Mouse (Mus musculus) hindbrain, postnatal 0 days (tissue): ENCODE measurements around the gene Med21. TPM values are rescaled to one million over a fixed set of nuclear protein-coding genes. Genes with fewer than 3 reads are reported as not detected.

ENCODE experiments used
- ATAC-seq: fragments of 200-750 bp; cut with Nextera tagmentation; 2 replicates; pipeline ENCODE4 v1.8.0; 2017; ENCODE audit warnings: mild to moderate bottlenecking, moderate TSS enrichment, moderate library complexity
- DNase-seq: peaks from one replicate; pipeline ENCODE4 v3.0.0-alpha.2; 2015; ENCODE audit warnings: low spot score
- H3K27ac ChIP-seq: fragments of 300-500 bp; sonication (generic); 2 replicates; pipeline ENCODE4 v1.5.1; 2014; ENCODE audit warnings: mild to moderate bottlenecking
- H3K27me3 ChIP-seq: fragments of 300-500 bp; sonication (generic); 2 replicates; pipeline ENCODE4 v1.6.1; 2014; ENCODE audit warnings: low read length, mixed read lengths; ENCODE audit not compliant: insufficient read depth
- H3K36me3 ChIP-seq: fragments of 300-500 bp; sonication (generic); 2 replicates; pipeline ENCODE4 v1.6.1; 2014; ENCODE audit warnings: low read length, mixed read lengths; ENCODE audit not compliant: insufficient read depth
- H3K4me1 ChIP-seq: fragments of 300-500 bp; sonication (generic); 2 replicates; pipeline ENCODE4 v1.6.1; 2014; ENCODE audit warnings: antibody characterized with exemption, low read length, mixed read lengths; ENCODE audit not compliant: insufficient read depth
- H3K4me2 ChIP-seq: fragments of 300-500 bp; sonication (generic); 2 replicates; pipeline ENCODE4 v1.6.1; 2014; ENCODE audit warnings: low read depth, mild to moderate bottlenecking, low read length, moderate library complexity, mixed read lengths
- H3K4me3 ChIP-seq: fragments of 300-500 bp; sonication (generic); 2 replicates; pipeline ENCODE4 v1.5.1; 2014; ENCODE audit warnings: low read length
- H3K9ac ChIP-seq: fragments of 300-500 bp; sonication (generic); replicated peaks from 2 replicates; pipeline ENCODE4 v1.6.1; 2014; ENCODE audit warnings: mild to moderate bottlenecking, low read length, moderate library complexity, mixed read lengths
- H3K9me3 ChIP-seq: fragments of 300-500 bp; sonication (generic); 2 replicates; pipeline ENCODE4 v1.6.1; 2016; ENCODE audit warnings: low read length, mixed read lengths
- CTCF ChIP-seq: IDR thresholded peaks from 2 replicates; pipeline ENCODE4 v1.5.1; 2016; ENCODE audit warnings: antibody characterized with exemption, control low read depth, low read depth
- WGBS: fragments of 180-500 bp; shearing (Covaris S2); extraction: QIAGEN DNeasy Blood & Tissue Kit; methylation state at CpG from one replicate; pipeline ENCODE4 v1.1.7; 2014; 5-methylcytosine and 5-hydroxymethylcytosine counted together
- polyA plus RNA-seq: library from polyadenylated mRNA; unstranded; fragments of >200 nt; fragmentation: Nextera tagmentation; extraction: Ambion mirVana; gene quantifications from 2 replicates; pipeline ENCODE4 v1.2.1, GENCODE M21; 2015
- total RNA-seq: library from RNA; depleted of rRNA; stranded (reverse); fragments of >200 nt; gene quantifications from 2 replicates; pipeline ENCODE4 v1.2.3, GENCODE M21; 2014

Med21 gene
- total and polyA plus RNA-seq, 2 experiments from 2014 or later, result 42.3 to 112 TPM

GRCm38 (mm10) chr6:146640068-146640965, 2.0 kb upstream of the Med21 start:
- no peak overlapping the region for H3K9ac ChIP-seq
- ATAC-seq (no peak), DNase-seq (no peak)
- H3K27me3 ChIP-seq, result no peaks in the 10 kb centered on the region
- H3K4me2 ChIP-seq, result no peak overlapping the region
- H3K4me1 ChIP-seq, result peaks cover 3% of the 10 kb centered on the region; the same call in 1 of the 2 replicates
- H3K27ac ChIP-seq, result no peak overlapping the region
- WGBS, result 91% methylated on average over 7 of the region's 7 CpGs
- no peaks in the 10 kb centered on the region for H3K36me3 ChIP-seq
- H3K9me3 ChIP-seq, result no peaks in the 10 kb centered on the region
- no peak overlapping the region for H3K4me3 ChIP-seq
- no peak for TF ChIP-seq CTCF

GRCm38 (mm10) chr6:146640991-146641390, 1.4 kb upstream of the Med21 start:
- Histone ChIP-seq H3K27me3 (no peaks in the 10 kb centered on the region), H3K4me2 (no peak overlapping the region), H3K4me3 (no peak overlapping the region), H3K9ac (no peak overlapping the region), H3K9me3 (no peaks in the 10 kb centered on the region), H3K27ac (no peak overlapping the region), H3K4me1 (peaks cover 3% of the 10 kb centered on the region; the same call in 1 of the 2 replicates), H3K36me3 (no peaks in the 10 kb centered on the region)
- WGBS, result 86% methylated on average over 6 of the region's 6 CpGs
- DNase-seq (no peak), ATAC-seq (no peak)
- TF ChIP-seq CTCF, result no peak

- Histone ChIP-seq H3K4me3 (peak overlapping the region; percentile 76), H3K4me2 (peak overlapping the region; percentile 95), H3K27me3 (no peaks in the 10 kb centered on the region), H3K36me3 (no peaks in the 10 kb centered on the region), H3K9me3 (no peaks in the 10 kb centered on the region), H3K9ac (peak overlapping the region; percentile 80), H3K4me1 (peaks cover 3% of the 10 kb centered on the region; the same call in 1 of the 2 replicates), H3K27ac (peak overlapping the region; percentile 11; the same call in 1 of the 2 replicates)
- TF ChIP-seq CTCF, result no peak
- WGBS, result 64% methylated on average over 11 of the region's 11 CpGs
- ATAC-seq (no peak), DNase-seq (no peak)
Observed at GRCm38 (mm10) chr6:146641621-146642210, 631 bp upstream of the Med21 start.

GRCm38 (mm10) chr6:146643184-146643570, 830 bp downstream of the Med21 start:
- no peaks in the 10 kb centered on the region for H3K27me3 ChIP-seq
- H3K4me2 ChIP-seq, result peak overlapping the region; percentile 95
- 37% methylated on average over 11 of the region's 11 CpGs for WGBS
- H3K4me3 ChIP-seq, result peak overlapping the region; percentile 76
- H3K4me1 ChIP-seq, result peaks cover 3% of the 10 kb centered on the region; the same call in 1 of the 2 replicates
- H3K9me3 ChIP-seq, result no peaks in the 10 kb centered on the region
- no peak for TF ChIP-seq CTCF
- peak overlapping the region; percentile 80 for H3K9ac ChIP-seq
- H3K36me3 ChIP-seq, result no peaks in the 10 kb centered on the region
- ATAC-seq (no peak), DNase-seq (no peak)
- no peak overlapping the region for H3K27ac ChIP-seq

GRCm38 (mm10) chr6:146650013-146650412, 7.7 kb downstream of the Med21 start:
- WGBS, result 86% methylated on average over 2 of the region's 2 CpGs
- H3K9ac ChIP-seq, result no peak overlapping the region
- H3K27me3 ChIP-seq, result no peaks in the 10 kb centered on the region
- ATAC-seq, result no peak
- H3K4me2 ChIP-seq, result no peak overlapping the region
- no peak overlapping the region for H3K27ac ChIP-seq
- H3K9me3 ChIP-seq, result no peaks in the 10 kb centered on the region
- no peaks in the 10 kb centered on the region for H3K4me1 ChIP-seq
- DNase-seq, result no peak
- TF ChIP-seq CTCF, result no peak
- no peak overlapping the region for H3K4me3 ChIP-seq
- peaks cover 3% of the 10 kb centered on the region; the same call in 1 of the 2 replicates for H3K36me3 ChIP-seq

GRCm38 (mm10) chr6:146651431-146651830, 9.1 kb downstream of the Med21 start:
- Histone ChIP-seq H3K4me2 (no peak overlapping the region), H3K27me3 (no peaks in the 10 kb centered on the region), H3K9ac (no peak overlapping the region), H3K27ac (no peak overlapping the region), H3K4me1 (no peaks in the 10 kb centered on the region), H3K9me3 (no peaks in the 10 kb centered on the region), H3K36me3 (peaks cover 3% of the 10 kb centered on the region; the same call in 1 of the 2 replicates), H3K4me3 (no peak overlapping the region)
- TF ChIP-seq CTCF, result no peak
- DNase-seq (no peak), ATAC-seq (no peak)
